Mouse (Mus musculus) neural tube, embryonic 11.5 days (tissue): ENCODE measurements around the gene Elmod1. TPM values are rescaled to one million over a fixed set of nuclear protein-coding genes. Genes with fewer than 3 reads are reported as not detected.

Experiments
- ATAC-seq: fragments of 200-750 bp; cut with Nextera tagmentation; 2 replicates; pipeline ENCODE4 v1.8.0; 2017; ENCODE audit warnings: moderate number of reproducible peaks, mild to moderate bottlenecking, moderate TSS enrichment, moderate library complexity; ENCODE audit not compliant: insufficient read depth, low FRiP score, low TSS enrichment
- DNase-seq: peaks from one replicate; pipeline ENCODE4 v3.0.0-alpha.2; 2015; ENCODE audit warnings: low spot score
- H3K27ac ChIP-seq: fragments of 300-500 bp; sonication (generic); 2 replicates; pipeline ENCODE4 v1.5.1; 2014; ENCODE audit warnings: low read depth, mild to moderate bottlenecking, low read length
- H3K27me3 ChIP-seq: fragments of 300-500 bp; sonication (generic); 2 replicates; pipeline ENCODE4 v1.6.1; 2014; ENCODE audit warnings: mild to moderate bottlenecking, low read length, mixed read lengths; ENCODE audit not compliant: control insufficient read depth, insufficient read depth
- H3K36me3 ChIP-seq: fragments of 300-500 bp; sonication (generic); 2 replicates; pipeline ENCODE4 v1.6.1; 2014; ENCODE audit warnings: mild to moderate bottlenecking, low read length, moderate library complexity, mixed read lengths; ENCODE audit not compliant: control insufficient read depth, insufficient read depth
- H3K4me1 ChIP-seq: fragments of 300-500 bp; sonication (generic); 2 replicates; pipeline ENCODE4 v1.6.1; 2014; ENCODE audit warnings: low read length, mixed read lengths; ENCODE audit not compliant: control insufficient read depth, insufficient read depth
- H3K4me2 ChIP-seq: fragments of 300-500 bp; sonication (generic); 2 replicates; pipeline ENCODE4 v1.6.1; 2014; ENCODE audit warnings: low read depth, mild to moderate bottlenecking, moderate library complexity
- H3K4me3 ChIP-seq: fragments of 300-500 bp; sonication (generic); 2 replicates; pipeline ENCODE4 v1.5.1; 2014; ENCODE audit warnings: low read depth, low read length
- H3K9ac ChIP-seq: fragments of 300-500 bp; sonication (generic); 2 replicates; pipeline ENCODE4 v1.6.1; 2014; ENCODE audit warnings: mild to moderate bottlenecking, low read length
- H3K9me3 ChIP-seq: fragments of 300-500 bp; sonication (generic); 2 replicates; pipeline ENCODE4 v1.6.1; 2016; ENCODE audit warnings: low read length; ENCODE audit not compliant: control insufficient read depth
- WGBS: fragments of 180-500 bp; shearing (Covaris S2); extraction: QIAGEN DNeasy Blood & Tissue Kit; methylation state at CpG from one replicate; pipeline ENCODE4 v1.1.7; 2014; 5-methylcytosine and 5-hydroxymethylcytosine counted together
- polyA plus RNA-seq: library from polyadenylated mRNA; unstranded; fragments of >200 nt; fragmentation: Nextera tagmentation; extraction: Ambion mirVana; gene quantifications from 2 replicates; pipeline ENCODE4 v1.2.1, GENCODE M21; 2014

The Elmod1 gene
- polyA plus RNA-seq, 1 experiment from 2014 or later: 2.7 TPM

GRCm38 (mm10) chr9:53895827-53896226 lies 79.3 kb downstream of the Elmod1 start:
- no peaks in the 10 kb centered on the region for H3K9me3 ChIP-seq
- no peaks in the 10 kb centered on the region for H3K4me1 ChIP-seq
- WGBS: 68% methylated on average over 7 of the region's 7 CpGs
- no peaks in the 10 kb centered on the region for H3K36me3 ChIP-seq
- no peak overlapping the region for H3K9ac ChIP-seq
- H3K27ac ChIP-seq: no peak overlapping the region
- H3K27me3 ChIP-seq: no peaks in the 10 kb centered on the region
- H3K4me3 ChIP-seq: no peak overlapping the region
- no peak for DNase-seq
- no peak overlapping the region for H3K4me2 ChIP-seq
- ATAC-seq: no peak

GRCm38 (mm10) chr9:53890075-53890474 lies 85.0 kb downstream of the Elmod1 start:
- DNase-seq (peak; percentile 58), ATAC-seq (no peak)
- Histone ChIP-seq H3K27me3 (no peaks in the 10 kb centered on the region), H3K4me1 (no peaks in the 10 kb centered on the region), H3K4me3 (no peak overlapping the region), H3K9ac (no peak overlapping the region), H3K9me3 (no peaks in the 10 kb centered on the region), H3K4me2 (no peak overlapping the region), H3K27ac (no peak overlapping the region), H3K36me3 (no peaks in the 10 kb centered on the region)
- 0% methylated on average over 1 of the region's 1 CpGs for WGBS

- ATAC-seq (no peak), DNase-seq (no peak)
- H3K4me3 ChIP-seq: no peak overlapping the region
- no peaks in the 10 kb centered on the region for H3K27me3 ChIP-seq
- 93% methylated on average over 23 of the region's 23 CpGs for WGBS
- no peak overlapping the region for H3K9ac ChIP-seq
- H3K36me3 ChIP-seq: no peaks in the 10 kb centered on the region
- no peaks in the 10 kb centered on the region for H3K9me3 ChIP-seq
- no peak overlapping the region for H3K27ac ChIP-seq
- H3K4me1 ChIP-seq: no peaks in the 10 kb centered on the region
- no peak overlapping the region for H3K4me2 ChIP-seq
These were observed 91.4 kb downstream of the Elmod1 start for GRCm38 (mm10) chr9:53883588-53884280.

DNA sequence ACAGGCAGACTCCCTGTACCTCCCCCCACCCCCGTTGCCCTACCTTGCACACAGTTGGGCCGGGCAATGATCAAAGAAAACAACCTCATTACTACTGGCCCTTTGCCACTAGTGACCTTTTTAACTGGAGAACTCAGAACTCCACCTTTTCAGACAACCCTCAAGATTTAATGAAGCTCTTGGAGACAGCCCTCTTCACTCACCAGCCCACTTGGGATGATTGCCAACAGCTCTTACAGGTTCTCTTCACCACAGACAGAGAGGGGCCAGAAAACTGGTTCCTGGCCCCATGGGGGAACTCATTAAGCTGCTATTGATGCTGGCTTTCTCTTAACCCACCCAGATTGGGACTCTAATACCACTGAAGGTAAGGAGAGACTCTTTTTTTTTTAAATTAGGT lies 97.7 kb downstream of the Elmod1 start:
- Histone ChIP-seq H3K9me3 (no peaks in the 10 kb centered on the region), H3K9ac (no peak overlapping the region), H3K36me3 (no peaks in the 10 kb centered on the region), H3K27ac (no peak overlapping the region), H3K4me2 (no peak overlapping the region), H3K4me1 (no peaks in the 10 kb centered on the region), H3K27me3 (no peaks in the 10 kb centered on the region), H3K4me3 (no peak overlapping the region)
- no peak for DNase-seq
- no peak for ATAC-seq
- 34% methylated on average over 2 of the region's 2 CpGs for WGBS

DNA sequence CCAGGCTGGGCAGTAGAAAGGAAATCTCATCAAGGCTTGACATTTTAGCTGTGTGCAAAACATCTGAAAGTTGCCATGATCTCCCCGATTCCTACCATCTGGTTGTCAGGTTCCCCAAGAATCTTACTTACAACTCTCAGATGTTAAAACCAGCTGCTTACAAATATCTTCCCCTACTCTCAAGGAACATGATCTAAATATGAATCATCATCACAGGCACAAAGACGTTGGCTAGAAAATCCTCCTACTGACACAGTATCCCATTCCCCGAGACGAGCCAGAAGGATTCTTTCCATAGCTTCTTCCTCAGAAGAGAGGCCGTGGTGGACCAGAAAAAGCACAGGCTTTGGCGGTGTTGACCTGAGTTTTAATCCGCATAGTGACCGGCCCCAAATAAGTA lies 101.9 kb downstream of the Elmod1 start:
- no peak overlapping the region for H3K9ac ChIP-seq
- 93% methylated on average over 8 of the region's 8 CpGs for WGBS
- no peak overlapping the region for H3K4me3 ChIP-seq
- no peaks in the 10 kb centered on the region for H3K9me3 ChIP-seq
- H3K4me1 ChIP-seq: no peaks in the 10 kb centered on the region
- H3K36me3 ChIP-seq: no peaks in the 10 kb centered on the region
- no peak overlapping the region for H3K27ac ChIP-seq
- no peak overlapping the region for H3K4me2 ChIP-seq
- DNase-seq (no peak), ATAC-seq (no peak)
- no peaks in the 10 kb centered on the region for H3K27me3 ChIP-seq

Other genes with a start within 250 kb of the Elmod1 start
- gene Slc35f2, start 203.8 kb downstream of the Elmod1 start, polyA plus RNA-seq: 4.1 and 4.9 TPM in 2 replicates
- 5.3 and 7.2 TPM in 2 replicates for gene Sln, start 125.1 kb downstream of the Elmod1 start, polyA plus RNA-seq
- 0.05 and 0.14 TPM in 2 replicates for gene Tnfaip8l3, start 93.1 kb upstream of the Elmod1 start, polyA plus RNA-seq